ENCODE assay signal across 8 mouse cellular contexts in genomic region chr11:55419678-55420307, GRCm38 (mm10). TPM values are rescaled to one million over a fixed set of nuclear protein-coding genes. Genes with fewer than 3 reads are reported as not detected.
A peak's percentile ranks its signal among the peaks of the same experiment; 100 is the strongest.
DNase-seq lines count a peak whose midpoint lies in the region; ATAC-seq and TF ChIP-seq lines count a peak whose summit lies in the region.

No protein-coding gene starts in this region.

- TF ChIP-seq CTCF in cerebellum, adult 2 months (IDR thresholded peaks at IDR 0.05; ENCODE audit: borderline replicate concordance, insufficient read depth, low read depth, low read length) = no peak

- H3K4me1 ChIP-seq in cerebellum, adult 2 months (ENCODE audit: control insufficient read depth, insufficient read depth, low read length) = peaks cover 27% of the 10 kb centered on the region
- peaks cover 10% of the 10 kb centered on the region; the same call in 1 of the 2 replicates for H3K4me1 ChIP-seq in liver, embryonic 15.5 days (replicated peaks)
- peaks cover 48% of the 10 kb centered on the region for H3K4me1 ChIP-seq in neural tube, embryonic 15.5 days

- 35% methylated on average over 9 of the region's 9 CpGs for WGBS in cerebellum, adult 2 months
- WGBS in liver, embryonic 15.5 days (ENCODE audit: insufficient replicate concordance) = 26% methylated on average over 9 of the region's 9 CpGs
- 11% methylated on average over 9 of the region's 9 CpGs for WGBS in neural tube, embryonic 15.5 days

- no peaks in the 10 kb centered on the region for H3K27me3 ChIP-seq in cerebellum, adult 2 months (ENCODE audit: control insufficient read depth, insufficient read depth, low read length)
- peaks cover 20% of the 10 kb centered on the region for H3K27me3 ChIP-seq in liver, embryonic 15.5 days
- H3K27me3 ChIP-seq in neural tube, embryonic 15.5 days (replicated peaks) = no peaks in the 10 kb centered on the region

- no peak for TF ChIP-seq POLR2A in cerebellum, adult 2 months (IDR thresholded peaks at IDR 0.05; ENCODE audit: borderline replicate concordance, insufficient read depth, low read length)

- DNase-seq in cerebellum, adult 2 months = peak in 1 of 2 experiments; percentile 20
- DNase-seq in cerebellum, adult 11 months = no peak
- peak; percentile 84 for DNase-seq in embryo, embryonic 10.5 days (ENCODE audit: low spot score)
- peak; percentile 87 to 89 for DNase-seq in heart, adult 18-20 months
- peak; percentile 51 for DNase-seq in kidney, adult 11 months
- no peak for DNase-seq in spleen, adult 18-20 months

- peak overlapping the region; percentile 43 for H3K4me3 ChIP-seq in cerebellum, adult 2 months (replicated peaks; ENCODE audit: insufficient read depth, low read depth, low read length)
- peak overlapping the region; percentile 39 for H3K4me3 ChIP-seq in liver, embryonic 15.5 days (replicated peaks)
- peak overlapping the region; percentile 42 for H3K4me3 ChIP-seq in neural tube, embryonic 15.5 days (replicated peaks)

- H3K36me3 ChIP-seq in liver, embryonic 15.5 days (replicated peaks) = no peaks in the 10 kb centered on the region
- H3K36me3 ChIP-seq in neural tube, embryonic 15.5 days = no peaks in the 10 kb centered on the region

- H3K4me2 ChIP-seq in liver, embryonic 15.5 days = no peak overlapping the region
- peak overlapping the region; percentile 56 for H3K4me2 ChIP-seq in neural tube, embryonic 15.5 days

- ATAC-seq in liver, embryonic 15.5 days (ENCODE audit: insufficient read depth) = peak; percentile 49; the same call in 1 of the 2 replicates
- peak; percentile 67 for ATAC-seq in neural tube, embryonic 15.5 days (ENCODE audit: low FRiP score)

- H3K27ac ChIP-seq in cerebellum, adult 2 months (ENCODE audit: insufficient read depth, low read length) = peak overlapping the region; percentile 84
- 0 out of 2 replicates have a peak overlapping the region, but pooled peaks have one; percentile 19 for H3K27ac ChIP-seq in liver, embryonic 15.5 days (replicated peaks)
- peak overlapping the region; percentile 80 for H3K27ac ChIP-seq in neural tube, embryonic 15.5 days (replicated peaks)

- H3K9ac ChIP-seq in liver, embryonic 15.5 days = no peak overlapping the region
- peak overlapping the region; percentile 31 for H3K9ac ChIP-seq in neural tube, embryonic 15.5 days (replicated peaks)

- no peaks in the 10 kb centered on the region for H3K9me3 ChIP-seq in liver, embryonic 15.5 days (replicated peaks)
- no peaks in the 10 kb centered on the region for H3K9me3 ChIP-seq in neural tube, embryonic 15.5 days (replicated peaks)

RNA-seq across cellular contexts. Expression of gene Sparc, which starts 3.2 kb away (rescaled TPM):
- polyA plus RNA-seq in cerebellum, adult 2 months (2012; rRNA removed) = 1,317 and 1,324 TPM in 2 replicates
- total RNA-seq in heart, adult 18-20 months (2021) = 100 to 1,000 TPM; 264 to 308 TPM
- polyA plus RNA-seq in liver, embryonic 15.5 days (2015; fragmentation: Nextera tagmentation; extraction: Ambion mirVana) = 154 and 161 TPM in 2 replicates
- polyA plus RNA-seq in neural tube, embryonic 15.5 days (2015; fragmentation: Nextera tagmentation; extraction: Ambion mirVana) = 747 and 833 TPM in 2 replicates

RNA-seq across cellular contexts. Expression of gene Atox1, which starts 41.2 kb away (rescaled TPM):
- polyA plus RNA-seq in cerebellum, adult 2 months (2012; rRNA removed) = 203 and 218 TPM in 2 replicates
- 100 to 1,000 TPM in 1 of 2 experiments, 10 to 100 TPM in 1; 98.7 to 104 TPM for total RNA-seq in heart, adult 18-20 months (2021)
- polyA plus RNA-seq in liver, embryonic 15.5 days (2015; fragmentation: Nextera tagmentation; extraction: Ambion mirVana) = 181 and 201 TPM in 2 replicates
- 303 and 338 TPM in 2 replicates for polyA plus RNA-seq in neural tube, embryonic 15.5 days (2015; fragmentation: Nextera tagmentation; extraction: Ambion mirVana)

RNA-seq across cellular contexts. Expression of gene G3bp1, which starts 49.7 kb away (rescaled TPM):
- 21.3 and 22.8 TPM in 2 replicates for polyA plus RNA-seq in cerebellum, adult 2 months (2012; rRNA removed)
- 10 to 100 TPM; 40.5 to 41.3 TPM for total RNA-seq in heart, adult 18-20 months (2021)
- 61.5 and 61.7 TPM in 2 replicates for polyA plus RNA-seq in liver, embryonic 15.5 days (2015; fragmentation: Nextera tagmentation; extraction: Ambion mirVana)
- polyA plus RNA-seq in neural tube, embryonic 15.5 days (2015; fragmentation: Nextera tagmentation; extraction: Ambion mirVana) = 91.5 and 115 TPM in 2 replicates

Comparison
In these comparisons a context has a peak if more than half of its experiments do, and no peak if none do; other contexts are left out.
1. DNase-seq: peak in embryo, embryonic 10.5 days (single experiment), heart, adult 18-20 months (2 of 2) and kidney, adult 11 months (single experiment); none in cerebellum, adult 11 months (single experiment) and spleen, adult 18-20 months (0 of 2).
2. H3K27ac ChIP-seq: peak in every context shown above with its lines; median percentile 84 in cerebellum, adult 2 months; 80 in neural tube, embryonic 15.5 days; 19 in liver, embryonic 15.5 days.
3. Peak in every context shown above with its lines, with median percentiles within 50 percentile points of each other: H3K4me3 ChIP-seq.